Mouse (Mus musculus): ENCODE measurements at regions not wholly inside any gene's neighbourhood (a gene's known extent, or its start where the extent isn't known, plus 50 kb on each side); places are given as distances from the start of the nearest gene placed in this dataset.
A peak's percentile ranks its signal among the peaks of the same experiment; 100 is the strongest.

GRCm38 (mm10) chr8:8992461-8993032, 302.2 kb upstream of the Arglu1 start:
- peak overlapping the region; percentile 49 for H3K27ac ChIP-seq
- no peaks in the 10 kb centered on the region for H3K36me3 ChIP-seq
- peak overlapping the region; percentile 36 for H3K4me2 ChIP-seq
- H3K4me1 ChIP-seq (replicated peaks), result peaks cover 42% of the 10 kb centered on the region
- no peak overlapping the region for H3K4me3 ChIP-seq
- 4% methylated on average over 11 of the region's 11 CpGs for WGBS
- no peaks in the 10 kb centered on the region for H3K9me3 ChIP-seq
- H3K9ac ChIP-seq, result peak overlapping the region; percentile 44; the same call in 1 of the 2 replicates
- H3K27me3 ChIP-seq, result 0 out of 2 replicates have a peak, but pooled peaks cover 2% of the 10 kb centered on the region
- ATAC-seq (ENCODE audit: low FRiP score), result no peak

GRCm38 (mm10) chr8:8991026-8991425, 300.7 kb upstream of the Arglu1 start:
- H3K4me2 ChIP-seq, result no peak overlapping the region
- H3K9me3 ChIP-seq, result no peaks in the 10 kb centered on the region
- 73% methylated on average over 8 of the region's 8 CpGs for WGBS
- no peak for ATAC-seq (ENCODE audit: low FRiP score)
- no peak overlapping the region for H3K4me3 ChIP-seq
- H3K36me3 ChIP-seq, result no peaks in the 10 kb centered on the region
- no peak overlapping the region for H3K27ac ChIP-seq
- peaks cover 42% of the 10 kb centered on the region for H3K4me1 ChIP-seq (replicated peaks)
- H3K9ac ChIP-seq, result no peak overlapping the region
- 0 out of 2 replicates have a peak, but pooled peaks cover 2% of the 10 kb centered on the region for H3K27me3 ChIP-seq

- no peak for ATAC-seq (ENCODE audit: low FRiP score)
- Histone ChIP-seq H3K4me1 (replicated peaks) (peaks cover 19% of the 10 kb centered on the region), H3K36me3 (no peaks in the 10 kb centered on the region), H3K4me2 (no peak overlapping the region), H3K4me3 (no peak overlapping the region), H3K9me3 (no peaks in the 10 kb centered on the region), H3K9ac (no peak overlapping the region), H3K27ac (no peak overlapping the region), H3K27me3 (0 out of 2 replicates have a peak, but pooled peaks cover 4% of the 10 kb centered on the region)
- WGBS, result 60% methylated on average over 9 of the region's 9 CpGs
Measured at GRCm38 (mm10) chr8:8986068-8986467, 295.7 kb upstream of the Arglu1 start.

- WGBS, result 84% methylated on average over 13 of the region's 13 CpGs
- no peak overlapping the region for H3K4me2 ChIP-seq
Measured at GRCm38 (mm10) chr8:8985395-8985794, 295.1 kb upstream of the Arglu1 start.

GRCm38 (mm10) chr8:8984829-8985251, 294.5 kb upstream of the Arglu1 start:
- 34% methylated on average over 11 of the region's 11 CpGs for WGBS
- H3K27ac ChIP-seq, result no peak overlapping the region
- no peaks in the 10 kb centered on the region for H3K9me3 ChIP-seq
- peaks cover 14% of the 10 kb centered on the region for H3K4me1 ChIP-seq (replicated peaks)
- 0 out of 2 replicates have a peak, but pooled peaks cover 5% of the 10 kb centered on the region for H3K27me3 ChIP-seq
- H3K9ac ChIP-seq, result no peak overlapping the region
- H3K36me3 ChIP-seq, result no peaks in the 10 kb centered on the region
- peak; percentile 52 for ATAC-seq (ENCODE audit: low FRiP score)
- peak overlapping the region; percentile 34 for H3K4me2 ChIP-seq
- H3K4me3 ChIP-seq, result no peak overlapping the region

More at GRCm38 (mm10) chr8:8985395-8985794, 295.1 kb upstream of the Arglu1 start:
- H3K27me3 ChIP-seq, result 0 out of 2 replicates have a peak, but pooled peaks cover 5% of the 10 kb centered on the region
- H3K27ac ChIP-seq, result no peak overlapping the region
- peaks cover 14% of the 10 kb centered on the region for H3K4me1 ChIP-seq (replicated peaks)
- ATAC-seq (ENCODE audit: low FRiP score), result no peak; the same call in 1 of the 2 replicates
- H3K36me3 ChIP-seq, result no peaks in the 10 kb centered on the region
- H3K9ac ChIP-seq, result no peak overlapping the region
- no peak overlapping the region for H3K4me3 ChIP-seq
- no peaks in the 10 kb centered on the region for H3K9me3 ChIP-seq

GRCm38 (mm10) chr8:8984159-8984828, 294.0 kb upstream of the Arglu1 start:
- H3K4me3 ChIP-seq, result no peak overlapping the region
- H3K9me3 ChIP-seq, result no peaks in the 10 kb centered on the region
- no peak overlapping the region for H3K27ac ChIP-seq
- 20% methylated on average over 13 of the region's 13 CpGs for WGBS
- ATAC-seq (ENCODE audit: low FRiP score), result peak; percentile 37; the same call in 1 of the 2 replicates
- peak overlapping the region; percentile 34 for H3K4me2 ChIP-seq
- H3K27me3 ChIP-seq, result 0 out of 2 replicates have a peak, but pooled peaks cover 5% of the 10 kb centered on the region
- H3K4me1 ChIP-seq (replicated peaks), result peaks cover 14% of the 10 kb centered on the region
- H3K9ac ChIP-seq, result no peak overlapping the region
- no peaks in the 10 kb centered on the region for H3K36me3 ChIP-seq

GRCm38 (mm10) chr8:8983133-8983661, 292.9 kb upstream of the Arglu1 start:
- Histone ChIP-seq H3K36me3 (no peaks in the 10 kb centered on the region), H3K4me3 (no peak overlapping the region), H3K9ac (no peak overlapping the region), H3K27ac (no peak overlapping the region), H3K27me3 (0 out of 2 replicates have a peak, but pooled peaks cover 3% of the 10 kb centered on the region), H3K9me3 (no peaks in the 10 kb centered on the region), H3K4me2 (no peak overlapping the region), H3K4me1 (replicated peaks) (peaks cover 14% of the 10 kb centered on the region)
- WGBS, result 68% methylated on average over 5 of the region's 5 CpGs
- no peak for ATAC-seq (ENCODE audit: low FRiP score)

- H3K9ac ChIP-seq, result no peak overlapping the region
- H3K4me1 ChIP-seq (replicated peaks), result no peaks in the 10 kb centered on the region
- H3K36me3 ChIP-seq, result no peaks in the 10 kb centered on the region
- ATAC-seq (ENCODE audit: low FRiP score), result no peak
- H3K27me3 ChIP-seq, result 0 out of 2 replicates have a peak, but pooled peaks cover 3% of the 10 kb centered on the region
- 38% methylated on average over 1 of the region's 1 CpGs for WGBS
- no peak overlapping the region for H3K27ac ChIP-seq
- no peaks in the 10 kb centered on the region for H3K9me3 ChIP-seq
- H3K4me2 ChIP-seq, result no peak overlapping the region
- H3K4me3 ChIP-seq, result no peak overlapping the region
Measured at GRCm38 (mm10) chr8:8978969-8979368, 288.6 kb upstream of the Arglu1 start.

GRCm38 (mm10) chr8:8973769-8974168, 283.4 kb upstream of the Arglu1 start:
- ATAC-seq (ENCODE audit: low FRiP score), result no peak
- 63% methylated on average over 6 of the region's 6 CpGs for WGBS
- no peak overlapping the region for H3K9ac ChIP-seq
- H3K4me3 ChIP-seq, result no peak overlapping the region
- H3K27ac ChIP-seq, result no peak overlapping the region
- H3K4me1 ChIP-seq (replicated peaks), result no peaks in the 10 kb centered on the region
- H3K27me3 ChIP-seq, result no peaks in the 10 kb centered on the region
- H3K9me3 ChIP-seq, result no peaks in the 10 kb centered on the region
- no peak overlapping the region for H3K4me2 ChIP-seq
- H3K36me3 ChIP-seq, result no peaks in the 10 kb centered on the region

- no peak for ATAC-seq (ENCODE audit: low FRiP score)
- no peaks in the 10 kb centered on the region for H3K27me3 ChIP-seq
- 68% methylated on average over 6 of the region's 6 CpGs for WGBS
- H3K36me3 ChIP-seq, result no peaks in the 10 kb centered on the region
- H3K9me3 ChIP-seq, result no peaks in the 10 kb centered on the region
- no peak overlapping the region for H3K27ac ChIP-seq
- no peaks in the 10 kb centered on the region for H3K4me1 ChIP-seq (replicated peaks)
- no peak overlapping the region for H3K4me3 ChIP-seq
- no peak overlapping the region for H3K4me2 ChIP-seq
- no peak overlapping the region for H3K9ac ChIP-seq
Measured at GRCm38 (mm10) chr8:8973334-8973733, 283.0 kb upstream of the Arglu1 start.

- ATAC-seq (ENCODE audit: low FRiP score), result no peak
Measured at GRCm38 (mm10) chr8:8970776-8971175, 280.5 kb upstream of the Arglu1 start.

GRCm38 (mm10) chr8:8970346-8970745, 280.0 kb upstream of the Arglu1 start:
- no peak overlapping the region for H3K4me2 ChIP-seq
- no peak overlapping the region for H3K4me3 ChIP-seq
- H3K27ac ChIP-seq, result no peak overlapping the region
- H3K9me3 ChIP-seq, result no peaks in the 10 kb centered on the region
- H3K27me3 ChIP-seq, result no peaks in the 10 kb centered on the region
- no peak for ATAC-seq (ENCODE audit: low FRiP score)
- H3K4me1 ChIP-seq (replicated peaks), result no peaks in the 10 kb centered on the region
- 82% methylated on average over 5 of the region's 5 CpGs for WGBS
- no peaks in the 10 kb centered on the region for H3K36me3 ChIP-seq
- H3K9ac ChIP-seq, result no peak overlapping the region

More at GRCm38 (mm10) chr8:8970776-8971175, 280.5 kb upstream of the Arglu1 start:
- Histone ChIP-seq H3K27ac (no peak overlapping the region), H3K4me1 (replicated peaks) (no peaks in the 10 kb centered on the region), H3K9ac (no peak overlapping the region), H3K4me3 (no peak overlapping the region), H3K36me3 (no peaks in the 10 kb centered on the region), H3K27me3 (no peaks in the 10 kb centered on the region), H3K4me2 (no peak overlapping the region), H3K9me3 (no peaks in the 10 kb centered on the region)
- WGBS, result 87% methylated on average over 5 of the region's 5 CpGs
